Mouse (Mus musculus) intestine, embryonic 15.5 days (tissue): ENCODE measurements at regions not wholly inside any gene's neighbourhood (a gene's known extent, or its start where the extent isn't known, plus 50 kb on each side); places are given as distances from the start of the nearest gene placed in this dataset.
A peak's percentile ranks its signal among the peaks of the same experiment; 100 is the strongest.

Source experiments
- ATAC-seq: fragments of 200-750 bp; cut with Nextera tagmentation; 2 replicates; pipeline ENCODE4 v1.8.0; 2017; ENCODE audit warnings: moderate TSS enrichment, moderate library complexity
- H3K27ac ChIP-seq: fragments of 300-500 bp; sonication (generic); 2 replicates; pipeline ENCODE4 v1.5.1; 2015; ENCODE audit warnings: mild to moderate bottlenecking, inconsistent platforms
- H3K27me3 ChIP-seq: fragments of 300-500 bp; sonication (generic); replicated peaks from 2 replicates; pipeline ENCODE4 v1.6.1; 2015; ENCODE audit warnings: inconsistent platforms
- H3K36me3 ChIP-seq: fragments of 300-500 bp; sonication (generic); 2 replicates; pipeline ENCODE4 v1.6.1; 2015; ENCODE audit warnings: inconsistent platforms
- H3K4me1 ChIP-seq: fragments of 300-500 bp; sonication (generic); replicated peaks from 2 replicates; pipeline ENCODE4 v1.6.1; 2015; ENCODE audit warnings: inconsistent platforms
- H3K4me2 ChIP-seq: fragments of 300-500 bp; sonication (generic); replicated peaks from 2 replicates; pipeline ENCODE4 v1.6.1; 2015; ENCODE audit warnings: mild to moderate bottlenecking, inconsistent platforms
- H3K4me3 ChIP-seq: fragments of 300-500 bp; sonication (generic); replicated peaks from 2 replicates; pipeline ENCODE4 v1.5.1; 2015; ENCODE audit warnings: inconsistent platforms
- H3K9ac ChIP-seq: fragments of 300-500 bp; sonication (generic); 2 replicates; pipeline ENCODE4 v1.6.1; 2015; ENCODE audit warnings: inconsistent platforms
- H3K9me3 ChIP-seq: fragments of 300-500 bp; sonication (generic); 2 replicates; pipeline ENCODE4 v1.6.1; 2016; ENCODE audit warnings: inconsistent platforms
- WGBS: fragments of 180-500 bp; shearing (Covaris S2); methylation state at CpG from one replicate; pipeline ENCODE4 v1.1.7; 2015; 5-methylcytosine and 5-hydroxymethylcytosine counted together

GRCm38 (mm10) chr8:10931266-10931665, 77.0 kb downstream of the Irs2 start:
- H3K27me3 ChIP-seq = 0 out of 2 replicates have a peak, but pooled peaks cover 3% of the 10 kb centered on the region

GRCm38 (mm10) chr8:10928836-10929235, 79.4 kb downstream of the Irs2 start:
- 72% methylated on average over 3 of the region's 3 CpGs for WGBS
- peak overlapping the region; percentile 38; the same call in 1 of the 2 replicates for H3K27ac ChIP-seq
- no peak for ATAC-seq
- H3K9ac ChIP-seq = no peak overlapping the region
- peaks cover 32% of the 10 kb centered on the region for H3K4me1 ChIP-seq
- H3K27me3 ChIP-seq = 0 out of 2 replicates have a peak, but pooled peaks cover 3% of the 10 kb centered on the region
- H3K4me2 ChIP-seq = 0 out of 2 replicates have a peak overlapping the region, but pooled peaks have one; percentile 7
- no peaks in the 10 kb centered on the region for H3K9me3 ChIP-seq
- H3K4me3 ChIP-seq = no peak overlapping the region
- no peaks in the 10 kb centered on the region for H3K36me3 ChIP-seq

More at GRCm38 (mm10) chr8:10931266-10931665, 77.0 kb downstream of the Irs2 start:
- Histone ChIP-seq H3K4me3 (no peak overlapping the region), H3K36me3 (no peaks in the 10 kb centered on the region), H3K9me3 (no peaks in the 10 kb centered on the region), H3K9ac (no peak overlapping the region), H3K4me1 (peaks cover 23% of the 10 kb centered on the region), H3K27ac (no peak overlapping the region), H3K4me2 (no peak overlapping the region)
- ATAC-seq = no peak
- 79% methylated on average over 4 of the region's 4 CpGs for WGBS

GRCm38 (mm10) chr8:10928342-10928794, 79.9 kb downstream of the Irs2 start:
- Histone ChIP-seq H3K4me2 (0 out of 2 replicates have a peak overlapping the region, but pooled peaks have one; percentile 7), H3K4me1 (peaks cover 36% of the 10 kb centered on the region), H3K9me3 (no peaks in the 10 kb centered on the region), H3K9ac (no peak overlapping the region), H3K4me3 (no peak overlapping the region), H3K36me3 (no peaks in the 10 kb centered on the region), H3K27ac (peak overlapping the region; percentile 38; the same call in 1 of the 2 replicates), H3K27me3 (0 out of 2 replicates have a peak, but pooled peaks cover 3% of the 10 kb centered on the region)
- 34% methylated on average over 17 of the region's 17 CpGs for WGBS
- ATAC-seq = peak; percentile 15; the same call in 1 of the 2 replicates

- 68% methylated on average over 3 of the region's 3 CpGs for WGBS
- no peaks in the 10 kb centered on the region for H3K36me3 ChIP-seq
- H3K27me3 ChIP-seq = 0 out of 2 replicates have a peak, but pooled peaks cover 3% of the 10 kb centered on the region
- H3K4me3 ChIP-seq = no peak overlapping the region
- H3K4me2 ChIP-seq = no peak overlapping the region
- H3K9me3 ChIP-seq = no peaks in the 10 kb centered on the region
- ATAC-seq = no peak
- peaks cover 47% of the 10 kb centered on the region for H3K4me1 ChIP-seq
- no peak overlapping the region for H3K27ac ChIP-seq
- no peak overlapping the region for H3K9ac ChIP-seq
Measured at GRCm38 (mm10) chr8:10927187-10927586, 81.1 kb downstream of the Irs2 start.

GRCm38 (mm10) chr8:10926518-10926915, 81.7 kb downstream of the Irs2 start:
- no peaks in the 10 kb centered on the region for H3K9me3 ChIP-seq
- H3K36me3 ChIP-seq = no peaks in the 10 kb centered on the region
- H3K4me2 ChIP-seq = no peak overlapping the region
- no peak overlapping the region for H3K4me3 ChIP-seq
- no peak overlapping the region for H3K9ac ChIP-seq
- H3K27ac ChIP-seq = peak overlapping the region; percentile 78; the same call in 1 of the 2 replicates
- H3K27me3 ChIP-seq = 0 out of 2 replicates have a peak, but pooled peaks cover 3% of the 10 kb centered on the region
- peaks cover 53% of the 10 kb centered on the region for H3K4me1 ChIP-seq
- ATAC-seq = no peak

GRCm38 (mm10) chr8:10925582-10926517, 82.4 kb downstream of the Irs2 start:
- Histone ChIP-seq H3K4me1 (peaks cover 53% of the 10 kb centered on the region), H3K27ac (peak overlapping the region; percentile 78), H3K27me3 (0 out of 2 replicates have a peak, but pooled peaks cover 3% of the 10 kb centered on the region), H3K9ac (peak overlapping the region; percentile 29), H3K9me3 (no peaks in the 10 kb centered on the region), H3K4me3 (no peak overlapping the region), H3K4me2 (no peak overlapping the region; the same call in 1 of the 2 replicates), H3K36me3 (no peaks in the 10 kb centered on the region)
- ATAC-seq = no peak
- whole genome bisulfite sequencing = 34% methylated on average over 18 of the region's 18 CpGs

- no peak overlapping the region for H3K4me3 ChIP-seq
- 10% methylated on average over 20 of the region's 20 CpGs for WGBS
- peak overlapping the region; percentile 78 for H3K27ac ChIP-seq
- H3K27me3 ChIP-seq = 0 out of 2 replicates have a peak, but pooled peaks cover 3% of the 10 kb centered on the region
- H3K4me2 ChIP-seq = peak overlapping the region; percentile 46
- peak; percentile 58 for ATAC-seq
- H3K4me1 ChIP-seq = peaks cover 55% of the 10 kb centered on the region
- H3K9me3 ChIP-seq = no peaks in the 10 kb centered on the region
- H3K9ac ChIP-seq = no peak overlapping the region
- H3K36me3 ChIP-seq = no peaks in the 10 kb centered on the region
Measured at GRCm38 (mm10) chr8:10924526-10925199, 83.6 kb downstream of the Irs2 start.

- no peak overlapping the region for H3K9ac ChIP-seq
Measured at GRCm38 (mm10) chr8:10924001-10924490, 84.2 kb downstream of the Irs2 start.

GRCm38 (mm10) chr8:10923071-10924000, 84.9 kb downstream of the Irs2 start:
- no peak overlapping the region for H3K4me2 ChIP-seq
- H3K9ac ChIP-seq = no peak overlapping the region
- H3K4me1 ChIP-seq = peaks cover 50% of the 10 kb centered on the region

More at GRCm38 (mm10) chr8:10924001-10924490, 84.2 kb downstream of the Irs2 start:
- Histone ChIP-seq H3K4me1 (peaks cover 55% of the 10 kb centered on the region), H3K4me3 (no peak overlapping the region), H3K27ac (peak overlapping the region; percentile 78), H3K36me3 (no peaks in the 10 kb centered on the region), H3K27me3 (0 out of 2 replicates have a peak, but pooled peaks cover 3% of the 10 kb centered on the region), H3K9me3 (no peaks in the 10 kb centered on the region), H3K4me2 (peak overlapping the region; percentile 46; the same call in 1 of the 2 replicates)
- 27% methylated on average over 3 of the region's 3 CpGs for WGBS
- ATAC-seq = peak; percentile 7; the same call in 1 of the 2 replicates

GRCm38 (mm10) chr8:10922209-10923030, 85.8 kb downstream of the Irs2 start:
- Histone ChIP-seq H3K27me3 (0 out of 2 replicates have a peak, but pooled peaks cover under 1% of the 10 kb centered on the region), H3K9ac (no peak overlapping the region), H3K9me3 (no peaks in the 10 kb centered on the region), H3K4me2 (no peak overlapping the region), H3K36me3 (no peaks in the 10 kb centered on the region), H3K27ac (peak overlapping the region; percentile 29; the same call in 1 of the 2 replicates), H3K4me1 (peaks cover 45% of the 10 kb centered on the region), H3K4me3 (no peak overlapping the region)
- WGBS = 43% methylated on average over 12 of the region's 12 CpGs
- ATAC-seq = no peak

More at GRCm38 (mm10) chr8:10923071-10924000, 84.9 kb downstream of the Irs2 start:
- H3K27ac ChIP-seq = peak overlapping the region; percentile 54
- no peak overlapping the region for H3K4me3 ChIP-seq
- no peaks in the 10 kb centered on the region for H3K9me3 ChIP-seq
- H3K27me3 ChIP-seq = 0 out of 2 replicates have a peak, but pooled peaks cover 3% of the 10 kb centered on the region
- 48% methylated on average over 19 of the region's 19 CpGs for WGBS
- no peaks in the 10 kb centered on the region for H3K36me3 ChIP-seq
- peak; percentile 22; the same call in 1 of the 2 replicates for ATAC-seq
